Mouse (Mus musculus): ENCODE data around the gene Rorc. TPM values are rescaled to one million over a fixed set of nuclear protein-coding genes. Genes with fewer than 3 reads are reported as not detected.

The Rorc gene
- total and polyA plus RNA-seq, 3 experiments = 0.47 to 1.2 (median 1.2) TPM

GRCm38 (mm10) chr3:94398217-94398616, 25.6 kb downstream of the Rorc start, which contains the start of gene Lingo4:
TSS of gene Lingo4 (plus strand) at chr3:94398517.
- in situ Hi-C loops (cut with MboI; ENCODE audit: low pct_ligation_motif_present, low pct_unique_long_range_greater_than_20kb, low sequenced_read_pairs) = no loop called here
- dilution Hi-C loops (cut with MboI; ENCODE audit: extremely low pct_ligation_motif_present, extremely low pct_unique_long_range_greater_than_20kb, low sequenced_read_pairs) = no loop called here

DNA sequence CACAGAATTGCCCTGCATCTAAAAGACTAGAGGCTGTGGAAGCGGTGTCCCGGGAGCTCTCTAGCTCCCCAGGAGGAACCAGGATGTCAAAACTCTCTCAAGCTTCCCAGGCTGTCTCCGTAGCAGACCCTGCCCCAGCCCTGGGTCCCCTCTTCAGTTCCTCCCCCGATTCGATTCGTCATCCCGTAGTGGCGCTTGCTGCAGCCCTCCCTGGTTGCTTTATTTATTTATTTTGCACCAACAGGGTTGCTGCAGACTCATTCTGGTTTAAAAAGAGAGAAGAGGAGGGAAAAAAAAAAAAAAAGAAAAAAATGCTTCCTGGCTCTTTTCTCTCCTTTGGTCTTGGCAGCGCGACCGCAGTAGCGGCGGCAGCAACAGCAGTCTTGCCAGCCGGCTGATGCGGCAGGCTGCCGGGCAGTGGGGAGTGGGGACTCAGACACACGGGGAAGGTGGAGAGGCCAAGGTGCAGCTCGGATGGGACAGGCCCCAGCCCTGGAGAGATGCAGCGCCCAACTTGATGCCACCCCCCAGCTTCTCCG, 26.4 kb downstream of the Rorc start:
- no peak overlapping the region for H3K27ac ChIP-seq (ENCODE audit: insufficient read depth, low read depth)
- peaks cover 10% of the 10 kb centered on the region for H3K27me3 ChIP-seq (replicated peaks)
- no peak overlapping the region for H3K4me2 ChIP-seq (ENCODE audit: insufficient read depth, low read depth, poor library complexity, severe bottlenecking)
- no peak overlapping the region for H3K9ac ChIP-seq (ENCODE audit: insufficient read depth, low read depth)
- no peak for DNase-seq (ENCODE audit: extremely low read depth)
- H3K36me3 ChIP-seq (replicated peaks in 1 of 2; ENCODE audit: control insufficient read depth in 1 of 2, insufficient read depth in 1 of 2, low read length in 1 of 2) = no peaks in the 10 kb centered on the region
- no peaks in the 10 kb centered on the region for H3K79me2 ChIP-seq (replicated peaks; ENCODE audit: control insufficient read depth, extremely low read depth, insufficient read depth, poor library complexity, severe bottlenecking)
- no peaks in the 10 kb centered on the region for H3K4me1 ChIP-seq (ENCODE audit: control insufficient read depth in 1 of 2, insufficient read depth in 2 of 2)
- TF ChIP-seq CHD2 (IDR thresholded peaks at IDR 0.05; ENCODE audit: low read length) (no peak), JUND (conservative IDR thresholded peaks at IDR 0.05; ENCODE audit: low read depth, low read length) (no peak), SIN3A (IDR thresholded peaks at IDR 0.05; ENCODE audit: low read length) (no peak), MXI1 (IDR thresholded peaks at IDR 0.05; ENCODE audit: low read depth, low read length) (no peak), PAX5 (IDR thresholded peaks at IDR 0.05; ENCODE audit: low read length) (no peak), NELFE (IDR thresholded peaks at IDR 0.05; ENCODE audit: low read depth, low read length) (no peak), JUN (IDR thresholded peaks at IDR 0.05; ENCODE audit: insufficient read depth, low read depth, low read length) (no peak), ZMIZ1 (IDR thresholded peaks at IDR 0.05; ENCODE audit: low read depth, low read length) (no peak)
- in situ Hi-C loops (cut with MboI; ENCODE audit: low pct_ligation_motif_present, low pct_unique_long_range_greater_than_20kb, low sequenced_read_pairs) (no loop called here), dilution Hi-C loops (cut with MboI; ENCODE audit: extremely low pct_ligation_motif_present, extremely low pct_unique_long_range_greater_than_20kb, low sequenced_read_pairs) (no loop called here)
- H3K9me3 ChIP-seq (replicated peaks; ENCODE audit: low read length) = no peaks in the 10 kb centered on the region
- H3K4me3 ChIP-seq (replicated peaks in 1 of 3; ENCODE audit: low read depth in 2 of 3, low read length in 2 of 3, poor library complexity in 1 of 3) = no peak overlapping the region

More at GRCm38 (mm10) chr3:94398217-94398616, 25.6 kb downstream of the Rorc start, which contains the start of gene Lingo4:
- Histone ChIP-seq H3K4me3 (replicated peaks in 1 of 3; ENCODE audit: low read depth in 2 of 3, low read length in 2 of 3, poor library complexity in 1 of 3) (no peak within 1 kb of the TSS), H3K4me1 (ENCODE audit: control insufficient read depth in 1 of 2, insufficient read depth in 2 of 2) (no peaks in the 10 kb centered on the region), H3K9ac (ENCODE audit: insufficient read depth, low read depth) (no peak within 1 kb of the TSS), H3K36me3 (replicated peaks in 1 of 2; ENCODE audit: control insufficient read depth in 1 of 2, insufficient read depth in 1 of 2, low read length in 1 of 2) (no peaks in the 10 kb centered on the region), H3K27me3 (replicated peaks) (peaks cover 7% of the 10 kb centered on the region), H3K9me3 (replicated peaks; ENCODE audit: low read length) (no peaks in the 10 kb centered on the region), H3K79me2 (replicated peaks; ENCODE audit: control insufficient read depth, extremely low read depth, insufficient read depth, poor library complexity, severe bottlenecking) (no peaks in the 10 kb centered on the region), H3K4me2 (ENCODE audit: insufficient read depth, low read depth, poor library complexity, severe bottlenecking) (no peak within 1 kb of the TSS), H3K27ac (ENCODE audit: insufficient read depth, low read depth) (no peak within 1 kb of the TSS)
- DNase-seq (ENCODE audit: extremely low read depth) = no peak
- no peak for TF ChIP-seq SIN3A (IDR thresholded peaks at IDR 0.05; ENCODE audit: low read length)
- TF ChIP-seq ZMIZ1 (IDR thresholded peaks at IDR 0.05; ENCODE audit: low read depth, low read length) = no peak
- no peak for TF ChIP-seq ELF1 (IDR thresholded peaks at IDR 0.05; ENCODE audit: low read depth, low read length)
- no peak for TF ChIP-seq TBP (conservative IDR thresholded peaks at IDR 0.05; ENCODE audit: low read depth, low read length)
- no peak for TF ChIP-seq PAX5 (IDR thresholded peaks at IDR 0.05; ENCODE audit: low read length)
- TF ChIP-seq HCFC1 (IDR thresholded peaks at IDR 0.05; ENCODE audit: low read depth, low read length) = no peak
- TF ChIP-seq E2F4 (IDR thresholded peaks at IDR 0.05; ENCODE audit: insufficient replicate concordance, low read depth, low read length) = no peak
- TF ChIP-seq CTCF (conservative IDR thresholded peaks at IDR 0.05 in 1 of 2, IDR thresholded peaks at IDR 0.05 in 1 of 2; ENCODE audit: low read depth in 2 of 2, low read length in 2 of 2) = no peak
- TF ChIP-seq NRF1 (IDR thresholded peaks at IDR 0.05; ENCODE audit: low read depth, low read length) = no peak
- no peak for TF ChIP-seq JUN (IDR thresholded peaks at IDR 0.05; ENCODE audit: insufficient read depth, low read depth, low read length)
- TF ChIP-seq POLR2A (IDR thresholded peaks at IDR 0.05; ENCODE audit: low read depth, low read length) = no peak
- no peak for TF ChIP-seq ZKSCAN1 (IDR thresholded peaks at IDR 0.05; ENCODE audit: borderline replicate concordance, low read depth, low read length)
- no peak for TF ChIP-seq POLR2AphosphoS2 (IDR thresholded peaks at IDR 0.05; ENCODE audit: low read depth, low read length)
- TF ChIP-seq MXI1 (IDR thresholded peaks at IDR 0.05; ENCODE audit: low read depth, low read length) = no peak
- no peak for TF ChIP-seq BHLHE40 (IDR thresholded peaks at IDR 0.05; ENCODE audit: low read depth, low read length)
- TF ChIP-seq IRF4 (IDR thresholded peaks at IDR 0.05; ENCODE audit: low read depth, low read length) = no peak
- TF ChIP-seq USF1 (IDR thresholded peaks at IDR 0.05; ENCODE audit: low read depth, low read length) = no peak
